Mouse (Mus musculus) olfactory bulb, adult 2 months (tissue): Measurements from ENCODE around the gene Zfp335. TPM values are rescaled to one million over a fixed set of nuclear protein-coding genes. Genes with fewer than 3 reads are reported as not detected.

Experiments used
- H3K27ac ChIP-seq: fragments of 200-500 bp; 2 replicates; pipeline ENCODE4 v1.5.1; 2012; ENCODE audit warnings: low read depth, low read length; ENCODE audit not compliant: insufficient read depth
- H3K4me1 ChIP-seq: fragments of 200-500 bp; 2 replicates; pipeline ENCODE4 v1.6.1; 2012; ENCODE audit warnings: low read length; ENCODE audit not compliant: control insufficient read depth, insufficient read depth
- H3K4me3 ChIP-seq: fragments of 200-500 bp; 2 replicates; pipeline ENCODE4 v1.5.1; 2012; ENCODE audit warnings: mild to moderate bottlenecking, low read depth, low read length, moderate library complexity; ENCODE audit not compliant: insufficient read depth
- CTCF ChIP-seq: fragments of 200-500 bp; IDR thresholded peaks from 2 replicates; pipeline ENCODE4 v1.5.1; 2012; ENCODE audit warnings: low read depth, mild to moderate bottlenecking, low read length, moderate library complexity; ENCODE audit not compliant: insufficient read depth
- POLR2A ChIP-seq: fragments of 200-500 bp; IDR thresholded peaks from 2 replicates; pipeline ENCODE4 v1.6.1; 2012; ENCODE audit warnings: mild to moderate bottlenecking, low read depth, low read length, moderate library complexity; ENCODE audit not compliant: insufficient read depth
- WGBS: fragments of 180-500 bp; shearing (Covaris S2); methylation state at CpG from one replicate; pipeline ENCODE4 v1.1.7; 2018; 5-methylcytosine and 5-hydroxymethylcytosine counted together
- polyA plus RNA-seq: library from polyadenylated mRNA; stranded (reverse); fragments of >200 nt; gene quantifications from 2 replicates; pipeline ENCODE4 v1.2.4, GENCODE M21; 2012; ENCODE audit warnings: low replicate concordance; ENCODE audit not compliant: missing spikeins, insufficient read depth, insufficient read length

Gene Zfp335
- polyA plus RNA-seq, 1 experiment = not detected

DNA sequence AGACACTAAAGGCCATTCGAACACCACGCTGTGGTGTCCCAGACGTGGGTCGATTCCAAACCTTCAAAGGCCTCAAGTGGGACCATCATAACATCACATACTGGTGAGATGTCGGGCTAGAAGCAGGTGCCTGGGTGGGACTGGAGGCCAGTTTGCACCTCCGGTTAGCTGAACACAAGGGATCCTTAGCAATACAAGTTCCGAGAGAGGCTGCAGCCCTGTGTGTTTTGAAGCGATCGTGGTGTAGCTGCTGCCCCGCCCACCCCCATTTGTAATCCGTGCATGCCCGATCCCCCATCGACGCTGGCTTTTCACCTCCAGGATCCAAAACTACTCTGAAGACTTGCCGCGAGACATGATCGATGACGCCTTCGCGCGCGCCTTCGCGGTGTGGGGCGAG is 37.4 kb upstream of the Zfp335 start:
- peaks cover 15% of the 10 kb centered on the region for H3K4me1 ChIP-seq
- WGBS = 16% methylated on average over 25 of the region's 25 CpGs
- no peak overlapping the region for H3K4me3 ChIP-seq
- H3K27ac ChIP-seq = no peak overlapping the region
- TF ChIP-seq CTCF (no peak), POLR2A (no peak)

DNA sequence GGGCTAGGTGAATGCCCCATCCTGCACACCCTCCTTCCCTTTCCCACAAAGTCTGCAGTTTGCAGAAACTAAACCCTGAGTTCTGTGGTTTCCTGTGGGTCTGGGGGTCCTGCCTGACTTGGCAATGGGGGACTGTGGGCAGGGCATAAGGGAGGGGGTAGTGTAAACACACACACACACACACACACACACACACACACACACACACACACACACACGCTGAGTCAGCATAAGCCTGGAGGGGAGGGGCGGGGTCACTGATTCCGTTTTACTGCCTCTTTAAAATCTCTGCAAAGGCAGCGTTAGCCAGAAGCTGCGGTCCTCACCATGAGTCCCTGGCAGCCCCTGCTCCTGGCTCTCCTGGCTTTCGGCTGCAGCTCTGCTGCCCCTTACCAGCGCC is 36.4 kb upstream of the Zfp335 start:
- WGBS = 23% methylated on average over 7 of the region's 7 CpGs
- peaks cover 9% of the 10 kb centered on the region for H3K4me1 ChIP-seq
- no peak overlapping the region for H3K4me3 ChIP-seq
- TF ChIP-seq POLR2A (no peak), CTCF (no peak)
- H3K27ac ChIP-seq = no peak overlapping the region

- TF ChIP-seq POLR2A (no peak), CTCF (no peak)
- no peak overlapping the region for H3K27ac ChIP-seq
- no peak overlapping the region for H3K4me3 ChIP-seq
- 61% methylated on average over 4 of the region's 4 CpGs for WGBS
- peaks cover 7% of the 10 kb centered on the region; the same call in 1 of the 2 replicates for H3K4me1 ChIP-seq
Observed at GRCm38 (mm10) chr2:164947506-164947905, 35.9 kb upstream of the Zfp335 start.

DNA sequence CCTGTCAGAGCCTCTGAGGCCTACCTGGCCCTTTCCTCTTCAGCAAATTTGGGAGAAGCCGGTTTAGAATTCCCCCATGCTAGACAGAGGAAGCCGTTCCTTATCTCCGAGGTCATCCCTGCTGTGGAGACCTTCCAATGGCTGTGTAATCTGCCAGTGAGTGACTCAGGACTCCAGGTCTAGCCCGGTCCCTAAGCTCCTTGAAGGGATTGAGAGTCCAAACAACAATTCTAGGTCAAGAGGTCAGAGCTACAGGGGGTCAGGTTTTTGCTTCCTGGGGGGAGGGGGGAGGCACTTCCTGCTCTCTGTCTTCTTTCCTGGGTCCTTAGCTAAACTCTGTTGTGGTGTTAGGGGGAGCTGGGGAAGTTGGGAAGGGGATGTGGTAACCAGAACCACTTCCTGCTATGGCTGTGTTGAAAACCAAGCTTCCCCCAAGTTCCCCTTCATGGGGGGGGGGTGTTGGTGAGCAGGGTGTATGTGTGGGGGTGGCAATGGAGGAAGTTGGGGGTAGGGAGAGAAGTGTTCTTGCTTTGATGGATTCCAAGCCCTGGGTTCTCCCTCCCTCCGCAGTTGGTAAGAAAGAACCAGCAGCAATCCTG is 31.2 kb upstream of the Zfp335 start:
- 55% methylated on average over 5 of the region's 5 CpGs for WGBS
- Histone ChIP-seq H3K4me3 (no peak overlapping the region), H3K4me1 (peaks cover 18% of the 10 kb centered on the region), H3K27ac (no peak overlapping the region)
- TF ChIP-seq POLR2A (no peak), CTCF (no peak)

GRCm38 (mm10) chr2:164940140-164940830 is 28.7 kb upstream of the Zfp335 start, which contains the start of gene Mmp9:
TSS of gene Mmp9 (plus strand) at chr2:164940780.
- H3K4me1 ChIP-seq = peaks cover 18% of the 10 kb centered on the region
- WGBS = 52% methylated on average over 10 of the region's 10 CpGs
- no peak within 1 kb of the TSS for H3K4me3 ChIP-seq
- TF ChIP-seq POLR2A (no peak), CTCF (no peak)
- no peak within 1 kb of the TSS; the same call in 1 of the 2 replicates for H3K27ac ChIP-seq

DNA sequence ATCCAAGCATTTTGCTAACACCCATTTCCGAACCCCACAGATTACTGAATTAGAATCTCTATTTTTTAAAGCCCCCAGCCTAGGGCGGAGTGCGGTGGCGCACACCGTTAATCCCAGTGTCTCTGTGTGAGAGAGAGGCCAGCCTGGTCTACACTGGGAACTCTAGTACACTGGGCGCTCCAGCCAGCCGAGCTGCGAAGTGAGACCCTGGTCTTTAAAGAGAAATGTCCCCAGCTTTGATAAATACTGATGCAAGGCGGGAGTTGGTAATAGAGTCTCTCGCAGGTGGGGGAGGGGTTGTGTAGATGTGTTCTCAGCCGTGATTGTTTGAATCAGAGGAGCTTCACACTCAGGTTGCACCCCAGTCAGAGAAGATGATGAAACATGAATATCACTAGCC is 27.5 kb upstream of the Zfp335 start:
- Histone ChIP-seq H3K4me1 (peaks cover 18% of the 10 kb centered on the region), H3K4me3 (peak overlapping the region; percentile 44), H3K27ac (peak overlapping the region; percentile 76)
- no peak for TF ChIP-seq CTCF
- no peak for TF ChIP-seq POLR2A
- 2% methylated on average over 11 of the region's 11 CpGs for WGBS

DNA sequence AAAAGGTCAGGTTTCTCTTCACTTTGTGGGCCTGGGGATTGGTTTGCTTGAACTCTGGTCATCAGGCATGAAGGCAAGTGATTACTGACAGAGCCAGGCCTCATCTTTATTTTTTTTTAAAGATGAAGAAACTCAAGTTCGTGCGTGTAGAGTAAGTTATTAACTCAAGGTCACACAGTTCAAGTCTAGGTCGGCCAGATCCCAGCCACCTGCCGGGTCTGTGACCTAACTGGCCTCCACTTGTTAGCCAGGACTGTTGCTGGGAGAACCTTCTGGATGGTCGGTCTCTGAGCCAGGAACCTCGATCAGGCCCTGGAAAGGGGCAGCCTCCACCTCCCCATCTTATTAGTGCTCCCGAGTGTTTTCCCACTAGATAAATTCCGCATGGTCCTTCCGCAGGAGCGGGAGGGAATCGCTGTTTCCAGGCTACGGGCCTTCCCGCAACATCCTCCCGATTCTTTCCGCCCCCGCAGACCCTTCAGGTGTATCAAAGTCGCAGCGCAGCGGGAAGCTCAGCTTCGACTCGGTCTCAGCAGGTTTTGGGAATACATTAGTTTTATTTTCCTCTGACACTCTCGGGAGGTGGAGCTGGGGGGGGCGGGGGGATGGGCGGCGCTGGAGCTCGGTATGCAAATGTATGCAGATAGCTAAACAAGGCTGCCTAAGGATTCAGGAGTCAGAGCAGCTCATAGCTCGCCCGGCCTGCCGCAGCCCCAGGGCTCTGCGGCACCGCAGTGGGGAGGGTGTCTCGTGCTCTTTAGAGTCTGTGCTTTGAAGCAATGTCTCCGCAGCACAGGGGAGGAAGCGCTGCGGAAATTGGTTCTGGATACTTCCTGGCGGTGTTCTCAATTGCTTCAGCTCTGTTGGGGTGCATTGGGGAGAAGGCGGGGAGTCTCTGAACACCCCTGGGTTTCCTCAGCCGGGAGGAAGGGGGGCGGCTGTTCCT is 26.9 kb upstream of the Zfp335 start:
- Histone ChIP-seq H3K27ac (peak overlapping the region; percentile 76), H3K4me3 (peak overlapping the region; percentile 44), H3K4me1 (peaks cover 18% of the 10 kb centered on the region)
- 6% methylated on average over 39 of the region's 39 CpGs for WGBS
- TF ChIP-seq CTCF (no peak), POLR2A (peak; percentile 39)

GRCm38 (mm10) chr2:164935991-164936390 is 24.4 kb upstream of the Zfp335 start:
- WGBS = 80% methylated on average over 4 of the region's 4 CpGs
- TF ChIP-seq CTCF = no peak
- TF ChIP-seq POLR2A = no peak
- no peak overlapping the region for H3K4me3 ChIP-seq
- no peak overlapping the region for H3K27ac ChIP-seq
- peaks cover 18% of the 10 kb centered on the region for H3K4me1 ChIP-seq
